Mouse (Mus musculus): Measurements from ENCODE around the gene Spag16.

Spag16 gene

GRCm38 (mm10) chr1:70621805-70622204, 795.0 kb downstream of the Spag16 start:
- no peak for TF ChIP-seq GATA4 (IDR thresholded peaks at IDR 0.05; ENCODE audit: insufficient replicate concordance, low read length)

DNA sequence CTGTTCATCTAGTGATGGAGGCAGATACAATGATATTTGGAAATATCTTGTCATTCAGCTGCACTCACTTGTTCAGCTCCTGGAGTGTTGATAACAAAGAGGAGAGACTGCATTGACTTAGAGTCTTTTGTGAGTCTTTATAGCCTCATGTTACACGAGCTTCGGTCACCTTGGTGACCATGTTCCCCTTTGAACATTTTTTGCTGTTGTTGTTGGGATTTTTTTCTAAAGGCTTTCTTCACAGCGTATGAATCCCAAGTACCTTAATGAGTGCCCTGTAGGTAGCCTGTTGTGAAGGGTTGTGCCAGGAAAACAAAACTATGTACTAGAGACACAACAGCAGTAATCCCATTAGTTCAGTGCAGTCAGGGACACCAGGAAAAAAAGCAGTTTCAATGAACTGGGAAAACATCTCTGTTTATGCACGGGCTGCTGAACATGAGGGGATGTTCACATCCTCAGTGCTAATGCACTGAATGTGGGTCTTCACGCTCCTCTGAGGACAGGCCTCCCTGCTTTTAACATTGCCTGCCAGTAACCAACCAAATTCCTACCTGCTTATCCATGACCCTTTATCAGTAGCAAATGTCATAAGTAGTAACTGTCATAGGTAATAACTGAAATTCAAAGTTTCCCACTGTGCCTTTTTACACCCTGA, 798.2 kb downstream of the Spag16 start:
- no peak for TF ChIP-seq GATA4 (IDR thresholded peaks at IDR 0.05; ENCODE audit: insufficient replicate concordance, low read length)

DNA sequence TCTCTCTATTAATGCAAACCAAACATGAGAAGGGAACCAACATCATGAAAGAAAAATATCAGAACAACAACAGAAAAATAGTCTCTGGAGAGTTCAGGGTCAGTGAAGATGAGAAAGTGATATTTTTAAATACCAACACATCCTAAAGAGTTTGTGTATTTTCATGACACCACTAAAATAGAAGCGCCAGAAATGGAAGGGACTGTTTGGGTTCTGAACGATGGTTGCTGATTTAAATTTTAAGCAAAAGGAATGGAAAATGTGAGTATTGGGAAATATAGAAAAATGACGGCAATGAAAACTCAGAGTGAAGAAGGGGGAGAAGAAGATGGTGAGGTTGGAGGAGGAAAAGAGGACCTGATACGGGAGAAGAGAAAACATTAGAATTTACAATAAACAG, 825.9 kb downstream of the Spag16 start:
- TF ChIP-seq GATA4 (IDR thresholded peaks at IDR 0.05; ENCODE audit: insufficient replicate concordance, low read length) = no peak

DNA sequence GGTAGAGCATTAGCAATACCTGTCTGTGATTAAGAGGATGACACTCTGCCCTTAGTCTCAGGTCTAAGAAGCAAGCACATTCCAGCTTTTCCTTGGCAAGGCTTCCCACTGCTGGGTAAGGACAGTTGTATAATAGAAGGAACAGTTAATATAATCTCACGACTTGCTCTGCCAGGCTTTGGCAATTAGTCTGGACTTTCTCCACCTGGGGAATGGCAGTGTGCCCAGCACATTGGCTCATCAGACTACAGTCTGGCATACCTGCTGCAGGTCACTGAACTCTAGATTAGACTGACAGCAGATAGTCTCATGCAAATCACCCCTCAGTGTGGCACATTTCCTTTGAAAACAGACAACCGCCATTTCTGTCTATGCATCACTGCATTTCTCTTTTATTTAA, 865.8 kb downstream of the Spag16 start:
- TF ChIP-seq GATA4 (IDR thresholded peaks at IDR 0.05; ENCODE audit: insufficient replicate concordance, low read length) = peak; percentile 72; the same call in 1 of the 2 replicates

DNA sequence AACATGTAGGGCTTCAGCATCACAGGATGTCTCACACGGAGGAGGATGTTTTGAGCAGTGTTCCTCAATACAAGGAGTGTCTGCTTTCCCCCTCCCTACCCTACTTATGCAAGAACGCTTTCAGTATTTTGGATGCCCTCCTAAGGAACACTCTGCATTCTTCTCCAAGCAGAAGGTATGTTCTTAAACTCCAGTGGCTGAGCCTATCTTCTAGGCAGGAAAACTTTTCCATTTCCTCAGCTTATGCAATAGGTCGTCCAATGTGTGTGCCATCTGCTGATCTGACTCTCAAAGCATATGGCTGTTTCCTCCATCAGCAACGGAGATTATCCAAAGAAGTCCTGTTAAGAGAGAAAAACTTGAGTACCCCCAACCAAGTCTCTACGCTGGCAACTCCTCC, 873.5 kb downstream of the Spag16 start:
- TF ChIP-seq GATA4 (IDR thresholded peaks at IDR 0.05; ENCODE audit: insufficient replicate concordance, low read length) = no peak

DNA sequence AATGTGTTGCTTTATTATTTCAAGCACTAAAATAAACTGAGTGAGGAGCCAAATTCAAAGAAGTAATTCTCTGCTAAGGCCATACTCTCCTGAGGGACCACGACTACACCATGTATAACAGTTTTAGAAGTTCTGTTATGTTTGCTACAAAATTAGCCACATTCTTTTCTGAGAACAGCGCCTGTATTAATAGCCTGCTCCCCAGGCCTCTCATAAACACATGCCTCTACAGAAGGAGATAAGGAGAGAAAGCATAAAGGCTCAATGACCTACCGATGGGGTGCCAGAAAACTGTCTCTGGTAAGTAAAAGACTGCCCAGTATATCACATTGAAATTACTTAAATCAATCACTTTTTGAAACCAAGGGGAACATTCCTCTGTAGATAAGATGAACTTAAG, 877.2 kb downstream of the Spag16 start:
- no peak for TF ChIP-seq GATA4 (IDR thresholded peaks at IDR 0.05; ENCODE audit: insufficient replicate concordance, low read length)

- TF ChIP-seq GATA4 (IDR thresholded peaks at IDR 0.05; ENCODE audit: insufficient replicate concordance, low read length) = no peak
Observed at GRCm38 (mm10) chr1:70705821-70706220, 879.1 kb downstream of the Spag16 start.

- no peak for TF ChIP-seq GATA4 (IDR thresholded peaks at IDR 0.05; ENCODE audit: insufficient replicate concordance, low read length)
Observed at GRCm38 (mm10) chr1:70725045-70725444, 898.3 kb downstream of the Spag16 start.

GRCm38 (mm10) chr1:70725655-70726066, 898.9 kb downstream of the Spag16 start, which contains the start of gene Vwc2l:
Vwc2l (plus strand) TSS chr1:70725715.
- TF ChIP-seq GATA4 (IDR thresholded peaks at IDR 0.05; ENCODE audit: insufficient replicate concordance, low read length) = no peak
